Mouse (Mus musculus) lung, embryonic 15.5 days (tissue): ENCODE measurements around the gene Tead1. TPM values are rescaled to one million over a fixed set of nuclear protein-coding genes. Genes with fewer than 3 reads are reported as not detected.

ENCODE experiments used
- ATAC-seq: fragments of 200-750 bp; cut with Nextera tagmentation; 2 replicates; pipeline ENCODE4 v1.8.0; 2017; ENCODE audit warnings: moderate number of reproducible peaks, borderline replicate concordance; ENCODE audit not compliant: low FRiP score, low TSS enrichment; ENCODE audit errors: extremely low read depth
- H3K27ac ChIP-seq: fragments of 300-500 bp; sonication (generic); 2 replicates; pipeline ENCODE4 v1.5.1; 2015; ENCODE audit warnings: moderate library complexity, mild to moderate bottlenecking, inconsistent platforms
- H3K27me3 ChIP-seq: fragments of 300-500 bp; sonication (generic); 2 replicates; pipeline ENCODE4 v1.6.1; 2015; ENCODE audit warnings: inconsistent platforms
- H3K36me3 ChIP-seq: fragments of 300-500 bp; sonication (generic); 2 replicates; pipeline ENCODE4 v1.6.1; 2015; ENCODE audit warnings: inconsistent platforms
- H3K4me1 ChIP-seq: fragments of 300-500 bp; sonication (generic); 2 replicates; pipeline ENCODE4 v1.6.1; 2015; ENCODE audit warnings: inconsistent platforms
- H3K4me2 ChIP-seq: fragments of 300-500 bp; sonication (generic); 2 replicates; pipeline ENCODE4 v1.6.1; 2015; ENCODE audit warnings: inconsistent platforms, mild to moderate bottlenecking, moderate library complexity
- H3K4me3 ChIP-seq: fragments of 300-500 bp; sonication (generic); 2 replicates; pipeline ENCODE4 v1.5.1; 2015; ENCODE audit warnings: mild to moderate bottlenecking, inconsistent platforms
- H3K9ac ChIP-seq: fragments of 300-500 bp; sonication (generic); 2 replicates; pipeline ENCODE4 v1.6.1; 2015; ENCODE audit warnings: inconsistent platforms
- H3K9me3 ChIP-seq: fragments of 300-500 bp; sonication (generic); 2 replicates; pipeline ENCODE4 v1.6.1; 2016; ENCODE audit warnings: inconsistent platforms
- WGBS: fragments of 180-500 bp; shearing (Covaris S2); methylation state at CpG from one replicate; pipeline ENCODE4 v1.1.7; 2015; 5-methylcytosine and 5-hydroxymethylcytosine counted together
- microRNA-seq: library from miRNA; unstranded; fragments of <30 nt; microRNA quantifications from one replicate; pipeline ENCODE4, GENCODE M21; 2016
- polyA plus RNA-seq: library from polyadenylated mRNA; unstranded; fragments of >200 nt; fragmentation: Nextera tagmentation; extraction: Ambion mirVana; gene quantifications from 2 replicates; pipeline ENCODE4 v1.2.1, GENCODE M21; 2015

Tead1 gene
- polyA plus RNA-seq, 1 experiment from 2014 or later: 30.0 TPM

GRCm38 (mm10) chr7:112938959-112939358 is 259.8 kb downstream of the Tead1 start:
- no peaks in the 10 kb centered on the region for H3K4me1 ChIP-seq
- H3K36me3 ChIP-seq: no peaks in the 10 kb centered on the region
- H3K9me3 ChIP-seq: no peaks in the 10 kb centered on the region
- no peak overlapping the region for H3K4me2 ChIP-seq
- 24% methylated on average over 5 of the region's 5 CpGs for WGBS
- no peak overlapping the region for H3K9ac ChIP-seq
- ATAC-seq: no peak
- H3K27me3 ChIP-seq: no peaks in the 10 kb centered on the region
- H3K4me3 ChIP-seq: no peak overlapping the region
- no peak overlapping the region for H3K27ac ChIP-seq

GRCm38 (mm10) chr7:112942567-112942966 is 263.4 kb downstream of the Tead1 start:
- H3K4me1 ChIP-seq: no peaks in the 10 kb centered on the region

GRCm38 (mm10) chr7:112943056-112943455 is 263.9 kb downstream of the Tead1 start:
- Histone ChIP-seq H3K4me2 (no peak overlapping the region), H3K9ac (no peak overlapping the region), H3K4me1 (no peaks in the 10 kb centered on the region), H3K27me3 (no peaks in the 10 kb centered on the region), H3K36me3 (no peaks in the 10 kb centered on the region), H3K4me3 (no peak overlapping the region), H3K27ac (no peak overlapping the region), H3K9me3 (no peaks in the 10 kb centered on the region)
- no peak for ATAC-seq
- 61% methylated on average over 1 of the region's 1 CpGs for WGBS

More at GRCm38 (mm10) chr7:112942567-112942966, 263.4 kb downstream of the Tead1 start:
- WGBS: 60% methylated on average over 5 of the region's 5 CpGs
- no peaks in the 10 kb centered on the region for H3K36me3 ChIP-seq
- H3K9ac ChIP-seq: no peak overlapping the region
- H3K27ac ChIP-seq: no peak overlapping the region
- no peaks in the 10 kb centered on the region for H3K27me3 ChIP-seq
- H3K4me2 ChIP-seq: no peak overlapping the region
- no peak overlapping the region for H3K4me3 ChIP-seq
- H3K9me3 ChIP-seq: no peaks in the 10 kb centered on the region
- no peak for ATAC-seq

GRCm38 (mm10) chr7:112946706-112947105 is 267.6 kb downstream of the Tead1 start:
- WGBS: 42% methylated on average over 6 of the region's 6 CpGs
- no peak overlapping the region for H3K9ac ChIP-seq
- no peak overlapping the region for H3K4me2 ChIP-seq
- H3K4me3 ChIP-seq: no peak overlapping the region
- ATAC-seq: no peak
- no peak overlapping the region for H3K27ac ChIP-seq
- no peaks in the 10 kb centered on the region for H3K27me3 ChIP-seq
- no peaks in the 10 kb centered on the region for H3K9me3 ChIP-seq
- H3K4me1 ChIP-seq: no peaks in the 10 kb centered on the region
- no peaks in the 10 kb centered on the region for H3K36me3 ChIP-seq

GRCm38 (mm10) chr7:112953777-112954291 is 274.7 kb downstream of the Tead1 start, which contains the start of gene Rassf10:
Rassf10 (plus strand) TSS chr7:112953962.
- H3K4me1 ChIP-seq: peaks cover 24% of the 10 kb centered on the region
- 1% methylated on average over 41 of the region's 41 CpGs for whole genome bisulfite sequencing
- peak within 1 kb of the TSS; percentile 65 for H3K4me2 ChIP-seq
- peak within 1 kb of the TSS; percentile 55 for H3K9ac ChIP-seq
- peaks cover 41% of the 10 kb centered on the region for H3K27me3 ChIP-seq
- peak within 1 kb of the TSS; percentile 53 for H3K4me3 ChIP-seq
- H3K9me3 ChIP-seq: no peaks in the 10 kb centered on the region
- no peaks in the 10 kb centered on the region for H3K36me3 ChIP-seq
- peak; percentile 93 for ATAC-seq
- peak within 1 kb of the TSS; percentile 64 for H3K27ac ChIP-seq

- ATAC-seq: peak; percentile 46
- H3K4me1 ChIP-seq: peaks cover 24% of the 10 kb centered on the region
Measured at GRCm38 (mm10) chr7:112954351-112955102, 275.4 kb downstream of the Tead1 start.

GRCm38 (mm10) chr7:112955103-112955827 is 276.1 kb downstream of the Tead1 start:
- Histone ChIP-seq H3K9me3 (no peaks in the 10 kb centered on the region), H3K27ac (peak overlapping the region; percentile 64), H3K27me3 (peaks cover 41% of the 10 kb centered on the region), H3K36me3 (no peaks in the 10 kb centered on the region), H3K9ac (peak overlapping the region; percentile 55), H3K4me3 (peak overlapping the region; percentile 53), H3K4me2 (peak overlapping the region; percentile 65), H3K4me1 (peaks cover 24% of the 10 kb centered on the region)
- ATAC-seq: peak; percentile 21
- WGBS: 1% methylated on average over 40 of the region's 40 CpGs

More at GRCm38 (mm10) chr7:112954351-112955102, 275.4 kb downstream of the Tead1 start:
- no peaks in the 10 kb centered on the region for H3K36me3 ChIP-seq
- H3K4me3 ChIP-seq: peak overlapping the region; percentile 53
- H3K27ac ChIP-seq: peak overlapping the region; percentile 64
- H3K4me2 ChIP-seq: peak overlapping the region; percentile 65
- peak overlapping the region; percentile 55 for H3K9ac ChIP-seq
- H3K9me3 ChIP-seq: no peaks in the 10 kb centered on the region
- WGBS: under 1% methylated on average over 82 of the region's 82 CpGs
- peaks cover 41% of the 10 kb centered on the region for H3K27me3 ChIP-seq

GRCm38 (mm10) chr7:112955955-112956354 is 276.8 kb downstream of the Tead1 start:
- Histone ChIP-seq H3K4me1 (peaks cover 24% of the 10 kb centered on the region), H3K27me3 (peaks cover 41% of the 10 kb centered on the region), H3K9ac (peak overlapping the region; percentile 55), H3K27ac (peak overlapping the region; percentile 64; the same call in 1 of the 2 replicates), H3K4me2 (peak overlapping the region; percentile 65), H3K9me3 (no peaks in the 10 kb centered on the region), H3K4me3 (peak overlapping the region; percentile 53), H3K36me3 (no peaks in the 10 kb centered on the region)
- 15% methylated on average over 3 of the region's 3 CpGs for WGBS
- no peak for ATAC-seq

Small RNA genes lying within 50 kb of the gene (microRNA-seq; reads per million reads assigned to microRNA genes)
- gene Gm44462: not detected
